Mouse (Mus musculus) heart, postnatal 0 days (tissue): Measurements from ENCODE around the gene Trpm7.

Experiments
- CTCF ChIP-seq: IDR thresholded peaks from 2 replicates; pipeline ENCODE4 v1.5.1; 2016; ENCODE audit warnings: antibody characterized with exemption, control low read depth, low read depth
- EP300 ChIP-seq: IDR thresholded peaks from 2 replicates; pipeline ENCODE4 v1.6.1; 2016; ENCODE audit warnings: antibody characterized with exemption, low read depth

DNA sequence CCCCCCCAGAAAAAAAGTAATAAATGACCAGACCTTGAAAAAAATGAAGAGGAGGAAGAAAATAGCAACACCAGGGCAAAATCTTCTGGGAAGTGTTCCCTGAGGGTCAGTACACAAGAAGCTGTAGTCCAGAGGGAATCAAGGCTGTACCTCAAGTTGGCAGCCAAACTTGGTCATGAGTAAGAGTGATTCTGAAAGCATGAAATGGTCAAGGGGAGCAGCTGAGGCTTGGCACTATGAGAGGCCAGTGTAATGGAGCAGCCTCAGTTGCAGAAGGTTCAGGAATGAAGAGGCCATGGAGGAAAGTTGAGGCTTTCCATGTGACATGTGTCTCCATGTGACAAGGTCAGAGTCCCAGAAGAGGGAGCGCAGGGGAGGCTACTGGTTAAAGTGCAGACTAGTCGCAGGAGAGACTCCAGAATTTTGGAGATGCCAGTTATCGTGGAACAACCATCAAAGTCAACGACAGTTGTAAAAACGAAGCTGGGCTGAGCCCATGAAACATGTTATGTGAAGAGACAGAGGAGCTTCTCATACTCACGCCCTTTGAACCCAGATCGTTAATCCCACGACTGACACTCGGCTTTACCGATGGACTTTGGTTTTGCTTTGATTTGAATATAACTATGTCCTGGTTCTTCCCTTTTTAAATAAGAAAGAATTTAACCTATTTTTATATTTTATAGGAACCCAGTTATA is 10.4 kb downstream of the Trpm7 start:
- TF ChIP-seq CTCF = no peak
- no peak for TF ChIP-seq EP300
